Mouse (Mus musculus) kidney, adult 2 months (tissue): Measurements from ENCODE around the gene Polh. TPM values are rescaled to one million over a fixed set of nuclear protein-coding genes. Genes with fewer than 3 reads are reported as not detected.

Experiments used
- DNase-seq: peaks from one replicate; pipeline ENCODE4 v3.0.0; 2021
- H3K27ac ChIP-seq: fragments of 200-500 bp; 2 replicates; pipeline ENCODE4 v1.5.1; 2012; ENCODE audit warnings: low read depth, low read length, control low read depth, inconsistent platforms; ENCODE audit not compliant: insufficient read depth
- H3K27me3 ChIP-seq: fragments of 200-500 bp; replicated peaks from 2 replicates; pipeline ENCODE4 v1.6.1; 2012; ENCODE audit warnings: mild to moderate bottlenecking, moderate library complexity, low read length, inconsistent platforms; ENCODE audit not compliant: control insufficient read depth, insufficient read depth
- H3K36me3 ChIP-seq: fragments of 200-500 bp; 2 replicates; pipeline ENCODE4 v1.6.1; 2012; ENCODE audit warnings: mild to moderate bottlenecking, moderate library complexity, low read length, inconsistent platforms; ENCODE audit not compliant: control insufficient read depth, insufficient read depth
- H3K4me1 ChIP-seq: fragments of 200-500 bp; 2 replicates; pipeline ENCODE4 v1.6.1; 2011; ENCODE audit warnings: low read length; ENCODE audit not compliant: control insufficient read depth, insufficient read depth
- H3K4me3 ChIP-seq: fragments of 200-500 bp; 2 replicates; pipeline ENCODE4 v1.5.1; 2011; ENCODE audit warnings: mild to moderate bottlenecking, low read depth, low read length, control low read depth; ENCODE audit not compliant: insufficient read depth
- CTCF ChIP-seq: fragments of 200-500 bp; conservative IDR thresholded peaks from 2 replicates; pipeline ENCODE4 v1.5.1; 2011; ENCODE audit warnings: low read depth, mild to moderate bottlenecking, control low read depth, low read length, moderate library complexity, mixed read lengths; ENCODE audit not compliant: insufficient read depth, insufficient read length
- POLR2A ChIP-seq: fragments of 200-500 bp; IDR thresholded peaks from one replicate; pipeline ENCODE4 v1.6.1; 2011; ENCODE audit warnings: low read depth, low read length, control low read depth
- WGBS: fragments of 180-500 bp; shearing (Covaris S2); methylation state at CpG from one replicate; pipeline ENCODE4 v1.1.7; 2018; 5-methylcytosine and 5-hydroxymethylcytosine counted together
- polyA plus RNA-seq: library from polyadenylated mRNA; depleted of rRNA; stranded (reverse); fragments of >200 nt; gene quantifications from 2 replicates; pipeline ENCODE4 v1.2.3, GENCODE M21; 2012

The Polh gene
- polyA plus RNA-seq, 1 experiment = 3.8 TPM

DNA sequence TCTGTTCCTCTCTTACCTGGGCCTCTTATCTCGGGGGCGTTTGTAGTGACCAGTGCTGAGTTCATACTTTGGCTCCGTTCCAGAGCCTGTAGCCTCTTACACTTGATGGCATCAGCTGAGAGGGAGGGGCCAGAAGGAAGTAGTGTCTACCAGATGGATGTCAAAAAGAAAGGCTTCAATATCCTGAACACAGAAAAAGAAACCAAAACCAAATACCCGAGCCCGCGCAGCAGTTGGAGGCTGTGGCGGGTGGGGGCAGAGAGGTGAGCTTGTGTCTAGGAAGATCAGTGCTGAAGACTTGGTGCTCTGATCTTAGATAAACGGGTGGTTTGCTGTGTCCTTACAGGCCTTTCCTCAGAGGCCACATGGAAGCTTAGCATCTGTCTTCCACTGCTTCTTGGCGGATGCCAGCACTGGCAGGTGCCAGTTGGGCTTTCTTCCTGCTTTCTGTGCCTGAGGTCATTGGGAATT, 39.5 kb downstream of the Polh start:
- WGBS = 47% methylated on average over 9 of the region's 9 CpGs
- H3K4me3 ChIP-seq = peak overlapping the region; percentile 43; the same call in 1 of the 2 replicates
- peaks cover 8% of the 10 kb centered on the region; the same call in 1 of the 2 replicates for H3K4me1 ChIP-seq
- peak overlapping the region; percentile 74 for H3K27ac ChIP-seq
- DNase-seq = peak; percentile 76
- no peaks in the 10 kb centered on the region for H3K27me3 ChIP-seq
- TF ChIP-seq CTCF (no peak), POLR2A (no peak)
- H3K36me3 ChIP-seq = no peaks in the 10 kb centered on the region

DNA sequence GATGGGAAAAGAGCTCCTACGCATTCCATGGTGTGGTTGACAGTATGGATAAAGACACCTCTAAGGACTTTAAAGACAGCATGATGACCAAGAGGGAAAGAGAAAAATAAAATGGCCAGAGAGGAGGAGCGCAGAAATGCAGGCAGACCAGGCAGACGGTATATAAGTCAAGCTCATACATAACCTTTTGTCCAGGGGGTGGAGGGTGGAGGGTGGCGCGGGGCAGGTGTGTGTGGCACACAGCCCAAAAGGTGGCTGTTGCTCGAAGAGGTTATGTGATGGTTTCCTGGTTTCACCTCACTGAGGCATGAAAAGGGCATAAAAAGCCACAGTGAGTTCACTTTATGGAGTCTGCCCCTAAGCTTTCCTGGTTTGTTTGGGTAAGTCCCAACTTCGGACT, 39.9 kb downstream of the Polh start:
- Histone ChIP-seq H3K27ac (peak overlapping the region; percentile 74; the same call in 1 of the 2 replicates), H3K27me3 (no peaks in the 10 kb centered on the region), H3K4me3 (0 out of 2 replicates have a peak overlapping the region, but pooled peaks have one; percentile 43), H3K4me1 (peaks cover 8% of the 10 kb centered on the region; the same call in 1 of the 2 replicates), H3K36me3 (no peaks in the 10 kb centered on the region)
- 60% methylated on average over 7 of the region's 7 CpGs for WGBS
- DNase-seq = no peak
- TF ChIP-seq CTCF (no peak), POLR2A (no peak)

GRCm38 (mm10) chr17:46161710-46162109, 40.7 kb downstream of the Polh start:
- 35% methylated on average over 9 of the region's 9 CpGs for WGBS
- TF ChIP-seq POLR2A (no peak), CTCF (no peak)
- H3K4me3 ChIP-seq = peak overlapping the region; percentile 82
- peak overlapping the region; percentile 75 for H3K27ac ChIP-seq
- no peaks in the 10 kb centered on the region for H3K27me3 ChIP-seq
- DNase-seq = no peak
- no peaks in the 10 kb centered on the region for H3K36me3 ChIP-seq
- peaks cover 8% of the 10 kb centered on the region; the same call in 1 of the 2 replicates for H3K4me1 ChIP-seq

DNA sequence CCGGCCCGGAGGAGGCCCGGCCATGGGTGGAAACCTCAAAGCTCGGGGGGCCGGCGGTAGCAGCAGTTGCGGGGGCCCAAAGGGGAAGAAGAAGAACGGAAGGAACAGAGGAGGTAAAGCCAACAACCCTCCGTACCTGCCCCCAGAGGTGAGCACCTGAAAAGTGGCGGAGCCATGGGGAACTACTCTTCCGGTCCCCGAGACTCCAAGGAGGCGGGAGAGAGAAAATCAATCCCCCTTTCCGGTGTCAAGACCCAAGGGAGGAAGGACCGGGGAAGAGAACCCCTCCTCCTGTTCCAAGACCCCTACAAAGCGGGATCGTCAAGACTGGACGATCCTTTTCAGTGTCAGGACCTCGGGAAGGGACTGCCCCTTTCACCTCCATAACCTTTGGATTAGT, 41.3 kb downstream of the Polh start:
- Histone ChIP-seq H3K4me3 (peak overlapping the region; percentile 82), H3K36me3 (no peaks in the 10 kb centered on the region), H3K4me1 (peaks cover 8% of the 10 kb centered on the region; the same call in 1 of the 2 replicates), H3K27ac (peak overlapping the region; percentile 75), H3K27me3 (no peaks in the 10 kb centered on the region)
- TF ChIP-seq CTCF = no peak
- TF ChIP-seq POLR2A = no peak
- WGBS = 2% methylated on average over 19 of the region's 19 CpGs
- peak; percentile 35 for DNase-seq

DNA sequence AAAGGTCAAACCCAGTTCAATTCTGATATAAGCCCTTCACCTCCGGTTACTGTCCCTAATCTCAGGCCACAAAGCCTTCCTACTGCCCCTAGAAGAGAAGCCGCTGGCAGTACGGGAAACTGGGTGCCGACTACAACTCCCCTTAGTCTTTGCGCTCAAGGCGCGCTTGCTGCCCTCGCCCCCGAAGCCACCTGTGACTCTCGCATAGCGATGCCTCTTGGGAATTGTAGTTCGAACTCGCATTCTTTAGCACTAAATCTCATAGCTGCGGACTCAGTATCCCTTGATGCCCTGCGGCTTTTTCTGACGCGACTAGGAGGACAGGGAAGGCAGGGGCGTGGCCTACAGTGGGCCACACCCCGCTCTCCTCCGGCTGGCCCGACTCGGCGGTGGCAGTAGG, 41.8 kb downstream of the Polh start, which contains the start of gene Gtpbp2:
TSS of gene Gtpbp2 (plus strand) at position 347 of the 400 bp plus-strand sequence.
- no peaks in the 10 kb centered on the region for H3K36me3 ChIP-seq
- peak; percentile 100 for DNase-seq
- H3K27me3 ChIP-seq = no peaks in the 10 kb centered on the region
- peak within 1 kb of the TSS; percentile 94 for H3K27ac ChIP-seq
- TF ChIP-seq CTCF (no peak), POLR2A (no peak)
- WGBS = under 1% methylated on average over 23 of the region's 23 CpGs
- H3K4me3 ChIP-seq = peak within 1 kb of the TSS; percentile 82
- peaks cover 8% of the 10 kb centered on the region; the same call in 1 of the 2 replicates for H3K4me1 ChIP-seq

DNA sequence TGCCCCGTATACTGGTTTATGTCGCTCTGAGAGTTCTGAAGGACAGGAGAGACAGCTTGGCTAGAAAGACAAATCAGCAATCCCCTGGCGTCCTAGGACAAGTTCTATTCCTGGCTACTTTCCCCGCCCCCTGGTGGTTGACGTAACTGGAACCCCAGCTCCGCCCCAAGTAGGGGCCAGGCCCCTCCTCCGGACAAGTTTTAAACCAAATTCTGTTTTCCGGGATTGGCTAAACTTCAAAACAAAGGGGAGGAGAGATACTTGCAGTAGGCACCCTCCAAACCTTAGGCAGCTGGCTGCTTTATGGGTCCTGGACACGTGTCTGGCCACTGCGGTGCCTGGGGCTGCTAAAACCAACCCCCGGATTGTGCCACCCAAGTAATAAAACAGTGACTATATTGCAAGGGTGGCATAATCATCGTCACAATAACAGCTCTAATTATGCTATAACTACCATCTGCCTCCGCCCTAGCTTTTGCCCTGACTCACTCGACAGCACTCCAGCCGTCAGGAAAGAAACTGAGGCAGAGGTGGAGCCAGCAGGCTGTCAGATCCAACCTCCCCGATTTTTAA, 42.3 kb downstream of the Polh start:
- Histone ChIP-seq H3K36me3 (no peaks in the 10 kb centered on the region), H3K27ac (peak overlapping the region; percentile 94), H3K4me3 (peak overlapping the region; percentile 49), H3K27me3 (no peaks in the 10 kb centered on the region), H3K4me1 (peaks cover 8% of the 10 kb centered on the region; the same call in 1 of the 2 replicates)
- TF ChIP-seq POLR2A = no peak
- peak; percentile 35; the same call in 1 of the 2 replicates for TF ChIP-seq CTCF
- peak; percentile 98 for DNase-seq
- WGBS = under 1% methylated on average over 16 of the region's 16 CpGs

DNA sequence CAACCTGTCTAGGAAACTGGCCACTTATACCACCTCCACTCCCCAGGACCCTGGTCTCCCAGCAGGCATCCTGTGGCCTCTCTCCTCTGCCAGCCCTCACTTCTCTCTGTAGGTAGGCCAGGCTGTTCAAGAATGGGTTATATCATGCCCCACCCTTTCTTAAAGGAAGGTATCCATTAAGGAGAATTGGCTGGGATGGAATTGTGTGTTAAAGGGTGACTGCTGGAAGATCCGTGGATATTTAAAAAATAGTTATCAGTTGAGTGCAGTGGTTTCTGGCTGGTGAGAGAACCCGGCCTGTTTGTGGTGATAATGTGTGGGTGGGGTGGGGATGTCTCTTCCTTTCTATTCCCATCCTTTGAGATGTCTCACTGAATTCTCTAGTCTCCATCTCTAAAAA, 43.2 kb downstream of the Polh start:
- no peak overlapping the region for H3K4me3 ChIP-seq
- no peak for TF ChIP-seq POLR2A
- TF ChIP-seq CTCF = no peak

More for the DNA sequence above, 43.2 kb downstream of the Polh start:
- no peak for DNase-seq
- WGBS = 66% methylated on average over 2 of the region's 2 CpGs
- H3K36me3 ChIP-seq = no peaks in the 10 kb centered on the region
- no peaks in the 10 kb centered on the region for H3K27me3 ChIP-seq
- H3K4me1 ChIP-seq = peaks cover 8% of the 10 kb centered on the region; the same call in 1 of the 2 replicates
- no peak overlapping the region for H3K27ac ChIP-seq
